Mouse (Mus musculus): Measurements from ENCODE around the gene Col18a1.

DNA sequence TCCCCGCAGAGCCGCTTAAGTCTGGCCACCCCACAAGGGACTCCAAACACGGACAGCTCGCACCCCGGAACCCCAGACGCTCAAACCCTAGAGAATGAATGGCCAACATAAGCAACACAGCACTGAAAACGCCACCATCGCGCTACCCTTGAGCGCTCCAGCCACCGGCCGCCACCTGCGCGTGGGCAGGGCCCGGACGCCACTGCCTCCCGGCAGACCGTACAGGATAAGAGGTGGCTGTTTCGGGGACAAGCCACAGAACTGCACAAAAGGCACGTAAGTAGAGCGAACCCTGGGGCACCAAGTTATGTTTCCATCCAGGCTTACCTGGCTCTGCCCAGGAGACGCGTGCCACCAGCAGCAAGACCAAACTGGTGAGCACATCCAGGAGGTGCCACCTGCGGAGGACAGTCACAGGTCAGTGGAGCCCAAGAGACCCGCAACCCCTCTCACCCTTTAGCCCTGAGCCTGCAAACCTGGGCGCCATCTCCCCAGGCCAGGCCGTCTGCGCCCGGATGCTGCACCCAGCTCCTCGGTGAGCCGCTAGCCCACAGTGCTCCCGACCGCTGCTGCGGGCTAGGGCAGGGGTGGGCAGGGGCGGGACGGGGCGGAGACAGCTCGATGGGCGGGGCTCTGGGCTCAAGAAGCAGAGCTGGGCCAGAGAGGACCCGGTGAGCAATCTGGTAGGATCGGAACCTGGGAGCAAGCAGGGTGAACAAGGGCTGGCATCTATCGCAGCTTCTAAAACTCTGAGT lies at the start of gene Col18a1:
- TF ChIP-seq POLR2A (IDR thresholded peaks at IDR 0.05; ENCODE audit: borderline replicate concordance, extremely low read depth, low read depth, low read length) (no peak), CTCF (IDR thresholded peaks at IDR 0.05; ENCODE audit: insufficient read depth, low read length) (no peak)

All from lung, adult 2 months (tissue).